Mouse (Mus musculus) intestine, embryonic 14.5 days (tissue): ENCODE results near the gene Agt. TPM values are rescaled to one million over a fixed set of nuclear protein-coding genes. Genes with fewer than 3 reads are reported as not detected.

ENCODE experiments used
- ATAC-seq: fragments of 200-750 bp; cut with Nextera tagmentation; replicated peaks from 2 replicates; pipeline ENCODE4 v1.8.0; 2017; ENCODE audit warnings: low read depth, moderate number of reproducible peaks, moderate TSS enrichment, moderate library complexity; ENCODE audit not compliant: low FRiP score, low TSS enrichment
- DNase-seq: peaks from one replicate; pipeline ENCODE4 v3.0.0-alpha.2; 2018; ENCODE audit warnings: low spot score
- H3K27ac ChIP-seq: fragments of 300-500 bp; sonication (generic); 2 replicates; pipeline ENCODE4 v1.5.1; 2014; ENCODE audit warnings: low read depth, mild to moderate bottlenecking, control low read depth
- H3K27me3 ChIP-seq: fragments of 300-500 bp; sonication (generic); replicated peaks from 2 replicates; pipeline ENCODE4 v1.6.1; 2014; ENCODE audit warnings: low read length, control low read depth; ENCODE audit not compliant: control insufficient read depth, insufficient read depth
- H3K36me3 ChIP-seq: fragments of 300-500 bp; sonication (generic); 2 replicates; pipeline ENCODE4 v1.6.1; 2014; ENCODE audit warnings: low read length, control low read depth; ENCODE audit not compliant: control insufficient read depth, insufficient read depth
- H3K4me1 ChIP-seq: fragments of 300-500 bp; sonication (generic); replicated peaks from 2 replicates; pipeline ENCODE4 v1.6.1; 2014; ENCODE audit warnings: low read length, control low read depth, mixed read lengths; ENCODE audit not compliant: control insufficient read depth, insufficient read depth
- H3K4me2 ChIP-seq: fragments of 300-500 bp; sonication (generic); 2 replicates; pipeline ENCODE4 v1.6.1; 2014; ENCODE audit warnings: low read length
- H3K4me3 ChIP-seq: fragments of 300-500 bp; sonication (generic); 2 replicates; pipeline ENCODE4 v1.5.1; 2014; ENCODE audit warnings: low read depth, low read length, control low read depth, mixed read lengths
- H3K9ac ChIP-seq: fragments of 300-500 bp; sonication (generic); 2 replicates; pipeline ENCODE4 v1.6.1; 2014; ENCODE audit warnings: mild to moderate bottlenecking, low read length
- H3K9me3 ChIP-seq: fragments of 300-500 bp; sonication (generic); 2 replicates; pipeline ENCODE4 v1.6.1; 2016; ENCODE audit warnings: low read length, control low read depth; ENCODE audit not compliant: control insufficient read depth
- whole genome bisulfite sequencing: fragments of 180-500 bp; shearing (Covaris S2); extraction: QIAGEN DNeasy Blood & Tissue Kit; methylation state at CpG from one replicate; pipeline ENCODE4 v1.1.7; 2014; 5-methylcytosine and 5-hydroxymethylcytosine counted together
- polyA plus RNA-seq: library from polyadenylated mRNA; unstranded; fragments of >200 nt; fragmentation: Nextera tagmentation; extraction: Ambion mirVana; gene quantifications from 2 replicates; pipeline ENCODE4 v1.2.1, GENCODE M21; 2014

The Agt gene
- polyA plus RNA-seq, 1 experiment from 2014 or later, result 2.7 TPM

DNA sequence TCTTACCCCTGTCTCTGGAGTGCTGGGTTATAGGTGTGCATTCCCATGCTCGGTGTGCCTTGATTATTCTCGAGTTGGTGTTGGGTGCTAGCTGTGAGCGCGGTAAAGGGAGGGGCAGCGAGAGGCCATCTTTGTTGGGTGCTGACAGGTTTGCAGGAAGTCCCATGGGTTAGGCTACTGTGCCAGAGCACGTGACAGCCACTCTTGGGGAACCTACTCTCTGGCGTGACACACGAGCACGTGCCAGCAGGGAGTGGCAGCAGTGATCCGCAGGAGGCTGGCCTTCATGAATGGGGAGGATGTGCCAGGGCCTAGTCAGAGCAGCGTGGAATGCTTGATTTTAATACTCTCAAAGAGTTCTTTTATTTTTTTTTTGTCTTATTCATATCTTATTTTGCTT lies 43.2 kb downstream of the Agt start:
- WGBS, result 96% methylated on average over 11 of the region's 11 CpGs
- Histone ChIP-seq H3K4me2 (no peak overlapping the region), H3K4me1 (peaks cover 10% of the 10 kb centered on the region), H3K9me3 (no peaks in the 10 kb centered on the region), H3K27ac (no peak overlapping the region), H3K4me3 (no peak overlapping the region), H3K27me3 (no peaks in the 10 kb centered on the region), H3K36me3 (peaks cover 64% of the 10 kb centered on the region), H3K9ac (no peak overlapping the region)
- no peak for DNase-seq
- no peak for ATAC-seq

GRCm38 (mm10) chr8:124521946-124522345 lies 47.6 kb downstream of the Agt start:
- H3K9ac ChIP-seq, result no peak overlapping the region
- no peak overlapping the region for H3K27ac ChIP-seq
- ATAC-seq, result no peak
- no peak for DNase-seq
- no peaks in the 10 kb centered on the region for H3K27me3 ChIP-seq
- H3K4me1 ChIP-seq, result peaks cover 12% of the 10 kb centered on the region
- H3K4me3 ChIP-seq, result peak overlapping the region; percentile 98
- H3K36me3 ChIP-seq, result peaks cover 25% of the 10 kb centered on the region
- WGBS, result 95% methylated on average over 6 of the region's 6 CpGs
- H3K9me3 ChIP-seq, result no peaks in the 10 kb centered on the region
- peak overlapping the region; percentile 75 for H3K4me2 ChIP-seq

GRCm38 (mm10) chr8:124520249-124521080 lies 49.0 kb downstream of the Agt start, which contains the start of gene Cog2:
TSS of gene Cog2 (plus strand) at chr8:124520767.
- peak within 1 kb of the TSS; percentile 79 for H3K9ac ChIP-seq
- H3K36me3 ChIP-seq, result peaks cover 10% of the 10 kb centered on the region; the same call in 1 of the 2 replicates
- peak; percentile 98 for ATAC-seq
- peak; percentile 89 for DNase-seq
- H3K4me1 ChIP-seq, result peaks cover 12% of the 10 kb centered on the region
- peak within 1 kb of the TSS; percentile 98 for H3K4me3 ChIP-seq
- H3K9me3 ChIP-seq, result no peaks in the 10 kb centered on the region
- H3K4me2 ChIP-seq, result peak within 1 kb of the TSS; percentile 75
- WGBS, result 10% methylated on average over 50 of the region's 50 CpGs
- H3K27me3 ChIP-seq, result no peaks in the 10 kb centered on the region
- H3K27ac ChIP-seq, result no peak within 1 kb of the TSS

DNA sequence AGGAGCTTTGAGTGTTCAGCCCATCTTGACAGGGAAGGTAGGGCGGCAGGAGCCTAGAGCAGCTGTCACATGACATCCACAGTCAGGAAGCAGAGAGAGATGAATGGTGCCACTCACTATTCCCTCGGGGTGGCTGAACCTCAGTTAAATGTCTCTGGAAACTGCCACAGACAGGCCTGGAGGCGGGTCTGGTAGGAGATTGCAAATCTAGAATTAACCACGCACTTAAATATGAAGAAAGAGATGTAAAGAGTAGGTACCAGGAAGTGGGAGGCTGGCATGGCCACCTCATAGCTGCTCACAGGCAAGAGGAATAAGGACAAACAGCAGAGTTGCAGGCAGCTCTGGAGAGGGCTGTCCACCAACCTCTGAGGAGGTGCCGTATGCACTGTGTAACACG lies 52.4 kb downstream of the Agt start:
- DNase-seq (no peak), ATAC-seq (no peak)
- H3K27me3 ChIP-seq, result no peaks in the 10 kb centered on the region
- peaks cover 10% of the 10 kb centered on the region for H3K4me1 ChIP-seq
- 64% methylated on average over 6 of the region's 6 CpGs for WGBS
- H3K4me2 ChIP-seq, result no peak overlapping the region
- no peak overlapping the region for H3K27ac ChIP-seq
- no peaks in the 10 kb centered on the region for H3K9me3 ChIP-seq
- H3K36me3 ChIP-seq, result no peaks in the 10 kb centered on the region
- H3K4me3 ChIP-seq, result no peak overlapping the region
- no peak overlapping the region for H3K9ac ChIP-seq

DNA sequence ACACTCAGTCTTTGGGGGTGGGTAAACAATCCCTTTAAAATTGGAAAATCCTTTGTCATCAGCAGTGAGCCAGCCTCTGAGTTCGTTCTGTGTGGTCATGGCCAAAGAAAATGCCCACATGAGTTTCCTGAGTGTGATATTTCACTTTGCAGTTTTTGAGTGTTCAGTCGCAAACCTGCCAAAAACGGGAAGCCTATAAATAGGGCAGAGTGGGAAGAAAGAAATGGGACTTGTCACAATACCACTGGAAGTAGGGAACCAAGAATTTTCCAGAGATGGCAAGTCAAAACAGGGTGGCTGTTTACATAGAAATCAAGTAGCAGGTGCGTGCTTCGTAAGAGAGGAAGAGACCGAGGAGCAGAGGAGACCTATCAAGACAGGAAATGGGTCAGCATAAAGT lies 53.0 kb downstream of the Agt start:
- WGBS, result 73% methylated on average over 6 of the region's 6 CpGs
- no peak for ATAC-seq
- no peaks in the 10 kb centered on the region for H3K36me3 ChIP-seq
- peaks cover 4% of the 10 kb centered on the region for H3K4me1 ChIP-seq
- H3K9ac ChIP-seq, result no peak overlapping the region
- no peak for DNase-seq
- H3K4me2 ChIP-seq, result no peak overlapping the region
- no peak overlapping the region for H3K27ac ChIP-seq
- H3K4me3 ChIP-seq, result no peak overlapping the region
- H3K27me3 ChIP-seq, result no peaks in the 10 kb centered on the region
- H3K9me3 ChIP-seq, result no peaks in the 10 kb centered on the region

DNA sequence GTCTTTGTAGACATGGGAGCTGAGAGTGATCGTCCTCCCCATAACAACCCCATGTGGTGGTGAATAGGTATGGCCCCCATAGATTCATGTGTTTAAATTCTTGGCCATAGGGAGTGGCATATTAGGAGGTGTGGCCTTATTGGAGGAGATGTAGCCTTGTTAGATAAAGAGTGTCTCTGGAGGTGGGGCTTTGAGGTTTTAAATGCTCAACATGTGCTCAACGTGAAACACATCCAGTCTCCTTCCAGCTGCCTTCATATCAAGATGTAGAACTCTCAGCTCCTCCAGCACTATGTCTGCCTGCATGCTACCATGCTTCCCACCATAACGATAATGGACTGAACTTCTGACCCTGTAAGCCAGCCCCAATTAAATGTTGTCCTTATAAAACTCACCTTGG lies 53.5 kb downstream of the Agt start:
- Histone ChIP-seq H3K36me3 (no peaks in the 10 kb centered on the region), H3K9me3 (no peaks in the 10 kb centered on the region), H3K27me3 (no peaks in the 10 kb centered on the region), H3K4me2 (no peak overlapping the region), H3K27ac (no peak overlapping the region), H3K9ac (no peak overlapping the region), H3K4me3 (no peak overlapping the region), H3K4me1 (no peaks in the 10 kb centered on the region; the same call in 1 of the 2 replicates)
- ATAC-seq, result no peak
- WGBS, result 67% methylated on average over 3 of the region's 3 CpGs
- no peak for DNase-seq

- WGBS, result 72% methylated on average over 3 of the region's 3 CpGs
- ATAC-seq (no peak), DNase-seq (no peak)
- no peak overlapping the region for H3K4me2 ChIP-seq
- H3K4me3 ChIP-seq, result no peak overlapping the region
- H3K27me3 ChIP-seq, result no peaks in the 10 kb centered on the region
- H3K4me1 ChIP-seq, result no peaks in the 10 kb centered on the region
- no peaks in the 10 kb centered on the region for H3K36me3 ChIP-seq
- no peak overlapping the region for H3K27ac ChIP-seq
- H3K9ac ChIP-seq, result no peak overlapping the region
- H3K9me3 ChIP-seq, result no peaks in the 10 kb centered on the region
These were observed 60.4 kb downstream of the Agt start for GRCm38 (mm10) chr8:124509156-124509555.

- Histone ChIP-seq H3K4me3 (no peak overlapping the region), H3K27me3 (no peaks in the 10 kb centered on the region), H3K27ac (no peak overlapping the region), H3K9me3 (no peaks in the 10 kb centered on the region), H3K4me2 (no peak overlapping the region), H3K9ac (no peak overlapping the region), H3K36me3 (no peaks in the 10 kb centered on the region), H3K4me1 (no peaks in the 10 kb centered on the region)
- ATAC-seq, result no peak
- DNase-seq, result no peak
- WGBS, result 71% methylated on average over 6 of the region's 6 CpGs
These were observed 61.2 kb downstream of the Agt start for GRCm38 (mm10) chr8:124508321-124508695.
